Mouse (Mus musculus) cerebellum, postnatal 36 days (tissue): ENCODE data around the gene Igf2bp2.

Source experiments
- DNase-seq, 2 experiments: peaks; one replicate each; pipeline ENCODE4 v3.0.0; 2021 to 2022; ENCODE audit warnings: mixed read lengths in 2 of 2

Gene Igf2bp2

GRCm38 (mm10) chr16:22147131-22147530 is 16.0 kb downstream of the Igf2bp2 start:
- DNase-seq, result no peak

- DNase-seq, result no peak
Observed at GRCm38 (mm10) chr16:22146071-22146470, 17.0 kb downstream of the Igf2bp2 start.

- DNase-seq, result no peak
Observed at GRCm38 (mm10) chr16:22144490-22144889, 18.6 kb downstream of the Igf2bp2 start.

DNA sequence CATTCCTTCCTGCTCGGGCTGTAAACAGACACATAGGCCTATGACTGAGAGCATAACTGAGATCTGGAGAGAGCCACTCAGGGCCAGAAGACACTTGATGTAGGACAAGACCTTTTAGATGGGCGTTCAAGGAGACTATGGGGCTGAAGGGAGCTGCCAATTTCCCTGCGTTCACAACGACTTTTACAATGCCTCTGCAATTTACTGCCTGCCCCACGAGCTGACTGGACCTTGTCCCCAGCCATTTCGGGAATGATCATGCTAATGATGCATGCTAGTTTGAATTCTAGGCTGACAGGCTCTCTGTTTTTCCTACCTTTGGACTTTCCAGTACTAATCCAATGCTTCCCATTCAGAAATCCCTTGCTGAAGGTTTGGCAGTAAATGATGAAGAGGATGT is 22.2 kb downstream of the Igf2bp2 start:
- no peak for DNase-seq

- no peak for DNase-seq
Observed at GRCm38 (mm10) chr16:22139821-22140220, 23.3 kb downstream of the Igf2bp2 start.

DNA sequence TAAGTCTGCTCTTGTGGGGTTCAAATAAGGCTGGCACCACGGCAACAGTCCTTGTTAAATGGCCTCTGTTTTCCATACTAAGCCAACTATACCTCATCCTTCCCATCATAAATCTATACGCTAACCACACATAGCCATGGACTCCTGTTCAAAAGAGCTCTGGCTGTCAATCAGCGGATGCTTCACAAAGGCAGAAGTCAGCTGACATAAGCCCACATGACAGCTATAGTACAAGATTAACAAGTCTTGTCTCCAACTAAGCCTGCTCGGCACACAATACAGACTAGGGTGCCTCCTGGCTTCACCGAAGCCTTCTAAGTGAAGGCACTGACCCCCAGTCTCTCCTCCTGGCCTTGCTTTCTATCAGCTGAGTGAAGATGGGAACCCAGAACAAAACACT is 26.9 kb downstream of the Igf2bp2 start:
- no peak for DNase-seq

DNA sequence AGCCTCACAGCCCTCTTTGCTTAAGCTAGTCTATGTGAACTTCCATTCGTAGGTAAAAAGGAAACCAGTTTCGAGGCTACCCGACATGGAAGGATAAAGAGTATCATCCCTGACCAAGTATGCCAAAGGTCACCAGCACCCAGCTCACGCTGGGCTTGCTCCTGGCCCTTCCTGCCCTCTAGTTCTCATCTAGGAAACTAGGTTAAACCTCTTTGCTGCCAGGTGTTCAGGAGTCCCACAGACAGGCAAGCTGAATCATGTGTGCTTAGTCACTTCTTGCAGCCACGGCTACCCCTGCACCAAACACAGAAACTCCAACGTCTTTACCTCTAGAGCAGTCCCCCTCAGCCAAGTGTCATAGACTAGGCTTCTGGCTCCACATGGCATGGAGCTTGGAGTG is 31.8 kb downstream of the Igf2bp2 start:
- no peak for DNase-seq

GRCm38 (mm10) chr16:22129511-22129910 is 33.6 kb downstream of the Igf2bp2 start:
- DNase-seq, result no peak

GRCm38 (mm10) chr16:22128595-22128994 is 34.5 kb downstream of the Igf2bp2 start:
- DNase-seq, result no peak

DNA sequence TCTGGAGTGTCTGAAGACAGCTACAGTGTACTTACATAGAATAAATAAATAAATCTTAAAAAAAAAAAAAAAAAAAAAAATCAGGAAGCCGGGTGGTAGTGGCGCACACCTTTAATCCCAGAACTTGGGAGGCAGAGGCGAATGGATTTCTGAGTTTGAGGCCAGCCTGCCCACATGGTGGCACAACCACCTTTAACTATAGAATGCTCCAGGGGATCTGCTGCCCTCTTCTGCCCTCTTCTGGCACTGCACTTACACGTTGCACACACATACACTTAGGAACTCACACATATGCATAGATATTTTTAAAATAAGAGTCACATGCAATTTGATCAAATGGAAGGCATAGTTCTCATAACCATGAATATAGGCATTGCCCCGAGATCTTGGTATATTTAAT is 35.3 kb downstream of the Igf2bp2 start:
- no peak for DNase-seq

DNA sequence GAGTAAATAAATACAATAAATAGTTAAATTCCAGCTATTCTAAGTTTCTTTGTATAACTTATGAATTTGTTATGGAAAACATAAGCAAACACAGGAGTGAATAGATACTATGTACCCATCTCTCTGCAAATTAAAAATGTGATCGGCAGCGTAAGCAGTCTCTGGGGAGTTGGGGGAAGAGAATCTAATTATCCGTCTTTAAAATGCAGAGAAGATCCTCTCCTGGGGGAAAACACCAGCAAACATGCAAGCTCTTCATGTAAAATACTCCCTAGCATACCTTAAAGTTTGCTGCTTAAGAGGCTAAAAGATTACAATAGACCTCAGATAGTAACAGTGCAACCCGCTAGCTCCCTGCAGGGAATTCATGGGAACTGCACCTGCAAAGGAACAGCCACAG is 36.2 kb downstream of the Igf2bp2 start:
- no peak for DNase-seq

GRCm38 (mm10) chr16:22124325-22124918 is 38.7 kb downstream of the Igf2bp2 start:
- no peak for DNase-seq

GRCm38 (mm10) chr16:22123658-22124057 is 39.4 kb downstream of the Igf2bp2 start:
- DNase-seq, result peak; percentile 54 to 64

DNA sequence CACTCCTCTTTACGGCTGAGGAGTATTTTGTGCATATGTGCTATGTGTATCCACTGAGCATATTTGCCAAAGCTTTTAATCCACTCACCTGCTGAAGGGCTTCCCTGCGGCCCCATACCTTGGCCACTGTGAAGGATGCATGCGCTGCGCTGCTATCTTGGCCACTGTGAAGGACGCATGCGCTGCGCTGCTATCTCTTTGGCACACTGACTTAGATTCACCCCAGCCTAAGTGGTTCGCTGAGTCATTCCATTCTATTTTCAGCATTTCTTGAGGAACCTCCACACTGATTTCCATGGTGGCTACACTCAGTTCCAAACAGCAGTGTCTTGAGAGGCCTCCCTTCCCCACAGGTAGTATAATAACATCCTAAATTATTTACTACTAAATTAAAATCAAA is 42.0 kb downstream of the Igf2bp2 start:
- DNase-seq, result no peak

DNA sequence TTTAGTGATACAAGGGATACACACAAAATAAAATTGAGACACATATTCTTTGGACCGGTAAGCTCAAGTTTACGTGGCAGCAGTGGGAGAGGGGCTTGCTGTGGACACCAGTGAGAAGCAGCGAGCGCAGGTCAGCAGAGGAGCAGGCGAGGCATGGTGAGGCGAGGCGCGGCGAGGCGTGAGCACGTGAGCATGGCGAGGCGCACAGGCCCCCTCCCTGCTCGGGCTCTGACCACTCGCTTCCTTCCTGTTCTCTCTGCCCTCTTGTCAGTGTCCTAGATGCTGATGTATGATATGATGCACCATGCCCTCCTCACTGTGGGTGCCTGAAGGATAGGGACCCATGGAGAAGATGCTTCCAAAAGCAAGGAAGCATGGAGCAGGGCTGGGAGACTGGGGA is 43.6 kb downstream of the Igf2bp2 start:
- no peak for DNase-seq

DNA sequence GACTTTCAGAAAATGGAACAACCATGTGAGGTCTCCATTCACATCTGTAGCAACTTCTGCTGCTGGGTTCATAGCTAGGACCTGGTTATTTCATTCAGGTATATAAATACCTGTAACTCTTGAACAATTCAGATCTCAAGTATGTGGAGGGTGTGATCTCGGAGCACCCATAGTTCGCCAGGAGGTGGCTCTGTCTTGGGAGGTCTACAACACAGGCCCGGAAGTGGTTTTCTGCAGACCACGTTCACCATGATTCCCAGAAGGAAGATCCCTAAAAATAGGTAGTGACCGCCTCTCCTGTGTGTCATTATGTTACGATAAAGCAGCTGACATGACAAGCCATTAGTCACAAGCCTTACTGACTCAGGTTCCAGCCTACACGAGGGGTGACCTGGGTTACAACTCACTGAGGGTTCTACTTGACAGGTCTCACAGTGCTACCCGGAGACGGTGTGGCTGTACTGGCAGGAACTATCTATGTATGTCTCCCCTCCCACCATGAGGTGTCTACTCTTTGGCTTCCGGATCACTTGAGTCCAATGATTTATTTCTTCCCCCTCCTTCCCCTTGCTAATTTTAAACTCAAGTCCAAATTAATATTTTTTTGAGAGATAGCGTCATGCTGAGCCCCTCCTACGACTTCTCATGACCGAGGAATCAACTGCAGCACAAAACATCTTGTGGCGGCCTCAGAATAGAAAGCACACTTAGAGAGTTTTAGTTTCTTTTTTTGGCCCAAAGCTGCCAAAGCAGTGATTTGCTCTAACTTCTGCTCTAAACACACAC is 44.2 kb downstream of the Igf2bp2 start:
- no peak for DNase-seq

- no peak for DNase-seq
Observed at GRCm38 (mm10) chr16:22118151-22118550, 44.9 kb downstream of the Igf2bp2 start.

DNA sequence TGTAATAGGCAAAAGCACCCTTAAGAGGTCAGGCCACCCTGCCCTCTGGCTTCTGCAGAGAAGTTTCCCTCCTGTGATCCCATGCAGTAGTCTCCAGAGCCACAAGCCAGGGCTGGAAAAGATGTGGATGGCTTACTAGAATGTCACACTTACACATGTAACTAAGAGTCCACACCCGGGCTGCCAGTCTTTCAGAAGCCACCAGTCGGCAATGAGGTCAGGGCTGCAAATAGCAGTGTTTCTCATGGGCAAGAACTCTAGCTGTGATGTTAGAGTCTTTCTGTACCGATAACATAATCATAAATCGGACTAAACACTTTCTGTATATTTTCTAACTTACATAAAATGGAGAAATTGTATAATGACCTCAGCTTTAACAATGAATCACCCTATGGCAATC is 46.4 kb downstream of the Igf2bp2 start:
- DNase-seq, result no peak

DNA sequence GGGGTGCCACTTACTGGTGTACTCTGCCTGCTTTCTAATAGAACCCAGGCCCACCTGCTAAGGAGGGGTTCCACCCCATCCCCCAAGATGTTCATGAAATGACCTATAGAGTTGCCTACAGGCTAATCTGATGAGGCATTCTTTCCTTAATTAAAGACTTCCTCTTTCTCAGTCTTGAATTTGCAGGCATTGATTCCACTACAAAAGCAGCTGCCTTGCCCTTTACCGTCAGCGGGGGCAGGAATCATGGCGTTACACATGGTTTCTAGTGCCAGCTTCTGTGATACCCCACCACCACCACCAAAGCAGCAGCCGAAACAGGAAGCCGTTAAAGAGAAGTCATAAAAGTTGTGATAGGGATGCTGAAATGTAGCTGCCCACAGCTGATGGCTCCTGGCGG is 47.0 kb downstream of the Igf2bp2 start:
- no peak for DNase-seq

- DNase-seq, result no peak
Observed at GRCm38 (mm10) chr16:22110036-22110435, 53.1 kb downstream of the Igf2bp2 start.

GRCm38 (mm10) chr16:22109159-22109558 is 53.9 kb downstream of the Igf2bp2 start:
- DNase-seq, result no peak

- peak; percentile 39 to 53 for DNase-seq
Observed at GRCm38 (mm10) chr16:22107897-22108516, 55.1 kb downstream of the Igf2bp2 start.

DNA sequence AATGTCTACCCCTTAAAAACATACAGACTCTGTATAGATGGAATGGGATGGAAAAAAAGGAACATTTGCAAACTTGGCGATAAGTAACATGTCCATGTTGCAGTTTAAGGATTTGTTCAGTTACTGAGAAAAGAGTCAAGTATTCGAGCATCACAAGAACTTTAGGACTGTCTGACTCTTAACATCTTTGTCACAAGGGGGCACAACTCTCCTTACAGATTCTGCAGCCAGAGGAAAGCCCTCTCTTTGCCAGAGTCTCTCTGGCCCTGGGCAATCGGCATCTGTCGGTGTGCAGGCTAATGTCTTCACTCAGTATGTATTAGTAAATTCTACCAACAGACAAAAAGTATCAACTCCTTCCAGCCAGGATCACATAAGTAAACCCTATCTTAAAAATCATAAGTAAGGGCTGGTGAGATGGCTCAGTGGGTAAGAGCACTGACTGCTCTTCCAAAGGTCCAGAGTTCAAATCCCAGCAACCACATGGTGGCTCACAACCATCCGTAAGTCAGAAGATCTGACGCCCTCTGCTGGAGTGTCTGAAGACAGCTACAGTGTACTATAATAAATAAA is 57.0 kb downstream of the Igf2bp2 start:
- no peak for DNase-seq

- no peak for DNase-seq
Observed at GRCm38 (mm10) chr16:22100067-22100466, 63.0 kb downstream of the Igf2bp2 start.
